Mouse (Mus musculus) cerebellum, adult 11-12 months (tissue): ENCODE data around the gene Gm14406.
"Not testable (repeated sequence)": the region's sequence is repeated elsewhere in the genome, so short reads cannot be mapped to it uniquely, and the experiment has no call there.

Experiments used
- DNase-seq: peaks from one replicate; pipeline ENCODE4 v3.0.0; 2022

Gene Gm14406

GRCm38 (mm10) chr2:177577998-177578397 lies at the start of gene Gm14406:
Gm14406 (minus strand) TSS chr2:177578210.
- DNase-seq = not testable (repeated sequence)

- DNase-seq = not testable (repeated sequence)
Measured at GRCm38 (mm10) chr2:177575141-177575540, 2.9 kb downstream of the Gm14406 start.

- DNase-seq = not testable (repeated sequence)
Measured at GRCm38 (mm10) chr2:177559365-177559764, 18.6 kb downstream of the Gm14406 start.

GRCm38 (mm10) chr2:177555261-177555660 lies 22.7 kb downstream of the Gm14406 start:
- not testable (repeated sequence) for DNase-seq

- not testable (repeated sequence) for DNase-seq
Measured at GRCm38 (mm10) chr2:177537717-177538116, 40.3 kb downstream of the Gm14406 start.

- DNase-seq = not testable (repeated sequence)
Measured at GRCm38 (mm10) chr2:177537141-177537540, 40.9 kb downstream of the Gm14406 start.

GRCm38 (mm10) chr2:177535876-177536275 lies 42.1 kb downstream of the Gm14406 start:
- no peak for DNase-seq

- not testable (repeated sequence) for DNase-seq
Measured at GRCm38 (mm10) chr2:177524171-177524570, 53.8 kb downstream of the Gm14406 start.

GRCm38 (mm10) chr2:177523674-177524073 lies 54.3 kb downstream of the Gm14406 start:
- DNase-seq = not testable (repeated sequence)

GRCm38 (mm10) chr2:177523061-177523460 lies 54.9 kb downstream of the Gm14406 start:
- no peak for DNase-seq

- DNase-seq = no peak
Measured at GRCm38 (mm10) chr2:177520035-177520434, 58.0 kb downstream of the Gm14406 start.
